Mouse (Mus musculus) hindbrain, embryonic 14.5 days (tissue): ENCODE results near the gene Phactr4. TPM values are rescaled to one million over a fixed set of nuclear protein-coding genes. Genes with fewer than 3 reads are reported as not detected.
A peak's percentile ranks its signal among the peaks of the same experiment; 100 is the strongest.

Source experiments
- ATAC-seq: fragments of 200-750 bp; cut with Nextera tagmentation; 2 replicates; pipeline ENCODE4 v1.8.0; 2017; ENCODE audit warnings: moderate number of reproducible peaks, mild to moderate bottlenecking, moderate TSS enrichment, moderate library complexity; ENCODE audit not compliant: low FRiP score
- DNase-seq: peaks from one replicate; pipeline ENCODE4 v3.0.0-alpha.2; 2015; ENCODE audit warnings: low spot score
- H3K27ac ChIP-seq: fragments of 300-500 bp; sonication (generic); 2 replicates; pipeline ENCODE4 v1.5.1; 2014; ENCODE audit warnings: mild to moderate bottlenecking, moderate library complexity
- H3K27me3 ChIP-seq: fragments of 300-500 bp; sonication (generic); 2 replicates; pipeline ENCODE4 v1.6.1; 2014; ENCODE audit warnings: mild to moderate bottlenecking, low read length, mixed read lengths; ENCODE audit not compliant: control insufficient read depth, insufficient read depth
- H3K36me3 ChIP-seq: fragments of 300-500 bp; sonication (generic); replicated peaks from 2 replicates; pipeline ENCODE4 v1.6.1; 2014; ENCODE audit not compliant: control insufficient read depth, insufficient read depth
- H3K4me1 ChIP-seq: fragments of 300-500 bp; sonication (generic); replicated peaks from 2 replicates; pipeline ENCODE4 v1.6.1; 2014; ENCODE audit warnings: antibody characterized with exemption, low read length, mixed read lengths; ENCODE audit not compliant: control insufficient read depth, insufficient read depth
- H3K4me2 ChIP-seq: fragments of 300-500 bp; sonication (generic); replicated peaks from 2 replicates; pipeline ENCODE4 v1.6.1; 2014; ENCODE audit warnings: mild to moderate bottlenecking, moderate library complexity
- H3K4me3 ChIP-seq: fragments of 300-500 bp; sonication (generic); replicated peaks from 2 replicates; pipeline ENCODE4 v1.5.1; 2014; ENCODE audit warnings: mild to moderate bottlenecking, low read length
- H3K9ac ChIP-seq: fragments of 300-500 bp; sonication (generic); 2 replicates; pipeline ENCODE4 v1.6.1; 2014
- H3K9me3 ChIP-seq: fragments of 300-500 bp; sonication (generic); 2 replicates; pipeline ENCODE4 v1.6.1; 2016; ENCODE audit warnings: low read length; ENCODE audit not compliant: control insufficient read depth
- WGBS: fragments of 180-500 bp; shearing (Covaris S2); extraction: QIAGEN DNeasy Blood & Tissue Kit; methylation state at CpG from one replicate; pipeline ENCODE4 v1.1.7; 2014; 5-methylcytosine and 5-hydroxymethylcytosine counted together
- polyA plus RNA-seq: library from polyadenylated mRNA; unstranded; fragments of >200 nt; fragmentation: Nextera tagmentation; extraction: Ambion mirVana; gene quantifications from 2 replicates; pipeline ENCODE4 v1.2.1, GENCODE M21; 2014

The Phactr4 gene
- polyA plus RNA-seq, 1 experiment from 2014 or later, result 9.2 TPM

DNA sequence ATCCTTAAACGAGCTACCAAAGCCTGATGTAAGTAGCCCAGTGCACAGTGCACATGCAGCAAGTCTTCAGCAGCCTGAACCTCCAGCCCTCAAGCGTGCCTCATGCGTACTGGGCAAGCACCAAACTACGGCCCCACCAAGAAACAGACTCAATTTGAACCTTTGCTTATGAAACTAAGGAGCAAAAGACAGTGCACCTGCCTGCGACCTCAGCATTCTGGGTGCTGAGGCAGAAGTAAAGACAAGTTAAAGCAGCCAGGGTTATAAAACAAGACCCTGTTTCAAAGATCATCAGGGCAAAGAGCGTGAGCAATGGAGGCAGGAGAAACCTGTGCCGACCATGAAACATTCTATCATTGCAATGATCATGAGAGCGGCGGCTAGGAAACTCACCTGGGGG is 21.3 kb downstream of the Phactr4 start:
- DNase-seq (no peak), ATAC-seq (no peak)
- Histone ChIP-seq H3K36me3 (no peaks in the 10 kb centered on the region), H3K27me3 (no peaks in the 10 kb centered on the region), H3K4me1 (no peaks in the 10 kb centered on the region; the same call in 1 of the 2 replicates), H3K27ac (no peak overlapping the region), H3K9ac (no peak overlapping the region), H3K9me3 (no peaks in the 10 kb centered on the region), H3K4me2 (no peak overlapping the region), H3K4me3 (no peak overlapping the region)
- WGBS, result 96% methylated on average over 9 of the region's 9 CpGs

GRCm38 (mm10) chr4:132398863-132399262 is 23.4 kb downstream of the Phactr4 start:
- 83% methylated on average over 5 of the region's 5 CpGs for WGBS
- Histone ChIP-seq H3K36me3 (no peaks in the 10 kb centered on the region), H3K4me3 (no peak overlapping the region), H3K27ac (no peak overlapping the region), H3K4me1 (no peaks in the 10 kb centered on the region; the same call in 1 of the 2 replicates), H3K4me2 (no peak overlapping the region), H3K9me3 (no peaks in the 10 kb centered on the region), H3K27me3 (no peaks in the 10 kb centered on the region), H3K9ac (no peak overlapping the region)
- ATAC-seq (no peak), DNase-seq (no peak)

DNA sequence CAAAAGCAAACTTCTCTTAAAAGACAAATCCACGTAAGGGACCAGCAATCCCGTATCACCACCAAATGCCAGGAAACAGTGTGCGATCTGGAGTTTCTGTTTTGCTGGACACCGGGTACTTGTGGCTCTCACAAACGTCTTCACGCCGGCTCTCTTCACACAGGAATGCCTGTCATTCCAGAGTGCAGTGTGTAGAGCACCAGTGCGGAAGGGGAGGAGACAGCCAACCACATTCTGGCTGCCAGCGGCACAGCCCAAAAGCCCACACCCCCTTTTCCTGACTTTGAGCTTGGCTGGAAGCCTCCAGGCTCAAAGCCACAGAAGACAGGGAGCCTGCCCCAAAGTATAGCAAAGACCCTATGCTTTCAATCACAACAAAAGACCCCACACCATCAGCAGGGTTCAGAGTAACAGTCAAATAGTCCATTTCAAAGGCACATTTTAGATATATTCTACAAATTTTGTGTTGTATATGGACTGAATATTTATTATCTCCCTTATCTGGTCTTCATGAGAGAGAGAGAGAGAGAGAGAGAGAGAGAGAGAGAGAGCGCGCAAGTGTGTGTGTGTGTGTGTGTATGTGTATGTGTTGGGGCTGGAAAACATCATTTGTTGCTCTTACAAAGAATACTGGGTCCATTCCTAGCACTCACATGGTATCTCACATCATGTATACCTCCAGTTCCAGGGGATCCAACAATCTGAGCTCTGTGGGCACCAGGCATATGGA is 24.1 kb downstream of the Phactr4 start:
- 40% methylated on average over 11 of the region's 11 CpGs for WGBS
- no peaks in the 10 kb centered on the region for H3K36me3 ChIP-seq
- H3K9ac ChIP-seq, result no peak overlapping the region
- ATAC-seq (peak; percentile 57; the same call in 1 of the 2 replicates), DNase-seq (peak; percentile 58)
- no peaks in the 10 kb centered on the region; the same call in 1 of the 2 replicates for H3K4me1 ChIP-seq
- H3K27me3 ChIP-seq, result no peaks in the 10 kb centered on the region
- H3K9me3 ChIP-seq, result no peaks in the 10 kb centered on the region
- no peak overlapping the region for H3K27ac ChIP-seq
- H3K4me2 ChIP-seq, result peak overlapping the region; percentile 38
- H3K4me3 ChIP-seq, result no peak overlapping the region

DNA sequence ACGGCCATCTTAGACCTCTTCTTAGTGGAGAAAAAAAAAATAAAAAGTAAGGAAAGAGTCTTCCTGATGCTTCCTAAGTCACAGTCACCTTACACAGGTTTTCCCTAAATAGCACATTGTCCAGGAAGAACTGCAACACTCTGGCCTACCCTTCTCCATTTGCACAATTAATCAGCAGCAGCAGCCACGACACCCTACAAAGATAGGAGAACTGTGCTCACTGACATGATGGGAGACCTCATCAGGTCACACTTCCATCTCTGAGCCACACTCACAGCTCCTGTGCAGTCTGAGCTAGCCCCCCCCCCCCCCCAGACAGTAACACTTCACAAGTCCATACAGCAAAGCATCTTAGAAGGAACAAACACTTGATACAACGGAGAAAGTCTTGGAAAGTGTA is 25.2 kb downstream of the Phactr4 start:
- Histone ChIP-seq H3K36me3 (no peaks in the 10 kb centered on the region), H3K27ac (no peak overlapping the region), H3K27me3 (no peaks in the 10 kb centered on the region), H3K9ac (no peak overlapping the region), H3K4me2 (no peak overlapping the region), H3K4me3 (no peak overlapping the region), H3K9me3 (no peaks in the 10 kb centered on the region), H3K4me1 (no peaks in the 10 kb centered on the region; the same call in 1 of the 2 replicates)
- ATAC-seq (no peak), DNase-seq (no peak)
- 90% methylated on average over 3 of the region's 3 CpGs for WGBS

- no peak overlapping the region for H3K27ac ChIP-seq
- no peak overlapping the region for H3K4me3 ChIP-seq
- 96% methylated on average over 7 of the region's 7 CpGs for WGBS
- no peaks in the 10 kb centered on the region for H3K27me3 ChIP-seq
- no peak overlapping the region for H3K4me2 ChIP-seq
- H3K4me1 ChIP-seq, result no peaks in the 10 kb centered on the region; the same call in 1 of the 2 replicates
- H3K36me3 ChIP-seq, result no peaks in the 10 kb centered on the region
- ATAC-seq (no peak), DNase-seq (no peak)
- H3K9ac ChIP-seq, result no peak overlapping the region
- H3K9me3 ChIP-seq, result no peaks in the 10 kb centered on the region
These were observed 26.0 kb downstream of the Phactr4 start for GRCm38 (mm10) chr4:132396251-132396650.

GRCm38 (mm10) chr4:132391063-132391740 is 31.1 kb downstream of the Phactr4 start:
- H3K4me2 ChIP-seq, result no peak overlapping the region
- H3K4me1 ChIP-seq, result no peaks in the 10 kb centered on the region

DNA sequence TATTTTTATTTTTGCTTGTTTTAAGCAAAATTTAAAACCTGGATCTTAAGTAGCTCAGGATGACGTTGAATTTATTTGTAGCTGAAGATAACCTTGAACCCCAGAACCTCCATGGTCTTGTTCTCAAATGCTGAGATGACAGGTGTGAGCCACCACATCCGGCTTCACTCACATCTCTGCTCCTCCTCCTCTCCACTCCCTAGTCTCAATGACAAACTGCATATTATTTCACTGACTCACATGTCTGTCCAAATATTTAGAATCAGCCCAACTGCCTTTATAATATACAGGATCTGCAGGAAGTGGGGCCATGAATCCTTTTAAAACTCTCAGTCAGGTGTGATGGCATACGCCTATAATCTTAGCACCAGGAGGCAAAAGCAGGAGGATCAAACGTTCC is 33.0 kb downstream of the Phactr4 start:
- DNase-seq (no peak), ATAC-seq (no peak)
- H3K36me3 ChIP-seq, result no peaks in the 10 kb centered on the region
- H3K4me2 ChIP-seq, result no peak overlapping the region
- H3K9ac ChIP-seq, result no peak overlapping the region
- H3K27me3 ChIP-seq, result no peaks in the 10 kb centered on the region
- no peaks in the 10 kb centered on the region for H3K9me3 ChIP-seq
- 89% methylated on average over 4 of the region's 4 CpGs for WGBS
- no peak overlapping the region for H3K27ac ChIP-seq
- H3K4me3 ChIP-seq, result no peak overlapping the region
- H3K4me1 ChIP-seq, result no peaks in the 10 kb centered on the region

More at GRCm38 (mm10) chr4:132391063-132391740, 31.1 kb downstream of the Phactr4 start:
- DNase-seq, result no peak
- H3K4me3 ChIP-seq, result no peak overlapping the region
- no peak overlapping the region for H3K27ac ChIP-seq
- no peaks in the 10 kb centered on the region for H3K36me3 ChIP-seq
- no peaks in the 10 kb centered on the region for H3K9me3 ChIP-seq
- no peaks in the 10 kb centered on the region for H3K27me3 ChIP-seq
- no peak for ATAC-seq
- H3K9ac ChIP-seq, result no peak overlapping the region
- 96% methylated on average over 8 of the region's 8 CpGs for WGBS

GRCm38 (mm10) chr4:132387617-132388016 is 34.7 kb downstream of the Phactr4 start:
- 79% methylated on average over 5 of the region's 5 CpGs for WGBS

DNA sequence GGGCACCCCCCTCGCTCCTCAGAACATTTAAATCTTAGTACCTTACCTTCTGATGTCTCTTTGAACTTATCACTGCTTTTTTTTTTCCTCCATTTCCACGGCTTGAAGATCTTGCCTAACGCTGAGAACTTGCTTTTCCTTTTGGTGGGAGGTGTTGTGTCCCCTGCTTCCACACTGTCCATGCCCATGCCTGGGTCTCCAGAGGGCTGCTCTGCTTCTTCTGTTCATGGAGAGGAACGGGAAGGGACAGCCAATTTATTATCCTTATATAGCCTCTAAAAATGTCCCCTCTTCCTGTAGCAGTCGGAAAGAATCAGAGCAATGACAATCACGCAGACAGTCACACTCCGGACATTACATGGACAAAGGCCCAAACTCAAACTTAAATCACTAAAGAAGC is 35.4 kb downstream of the Phactr4 start:
- Histone ChIP-seq H3K36me3 (no peaks in the 10 kb centered on the region), H3K4me2 (no peak overlapping the region), H3K27me3 (no peaks in the 10 kb centered on the region), H3K27ac (no peak overlapping the region), H3K9ac (no peak overlapping the region), H3K4me1 (no peaks in the 10 kb centered on the region), H3K9me3 (no peaks in the 10 kb centered on the region), H3K4me3 (no peak overlapping the region)
- 87% methylated on average over 7 of the region's 7 CpGs for WGBS
- ATAC-seq (no peak), DNase-seq (no peak)

More at GRCm38 (mm10) chr4:132387617-132388016, 34.7 kb downstream of the Phactr4 start:
- Histone ChIP-seq H3K4me3 (no peak overlapping the region), H3K27me3 (no peaks in the 10 kb centered on the region), H3K4me1 (no peaks in the 10 kb centered on the region), H3K4me2 (no peak overlapping the region), H3K9me3 (no peaks in the 10 kb centered on the region), H3K36me3 (no peaks in the 10 kb centered on the region), H3K9ac (no peak overlapping the region), H3K27ac (no peak overlapping the region)
- ATAC-seq, result no peak
- no peak for DNase-seq
